Mouse (Mus musculus): ENCODE measurements around the gene Adamts2. TPM values are rescaled to one million over a fixed set of nuclear protein-coding genes. Genes with fewer than 3 reads are reported as not detected.

Adamts2 gene
- polyA plus RNA-seq, 1 experiment: 2.9 TPM

GRCm38 (mm10) chr11:50623806-50624205 lies 21.9 kb downstream of the Adamts2 start:
- Histone ChIP-seq H3K79me2 (ENCODE audit: control insufficient read depth, insufficient read depth) (no peaks in the 10 kb centered on the region), H3K36me3 (ENCODE audit: control insufficient read depth, insufficient read depth) (no peaks in the 10 kb centered on the region), H3K79me3 (ENCODE audit: low read depth) (no peaks in the 10 kb centered on the region), H3K4me3 (ENCODE audit: insufficient read depth, poor library complexity, severe bottlenecking) (no peak overlapping the region), H3K27me3 (ENCODE audit: control insufficient read depth, insufficient read depth, insufficient read length) (no peaks in the 10 kb centered on the region), H3ac (ENCODE audit: control insufficient read depth, insufficient read length, low read depth) (no peak overlapping the region)
- TF ChIP-seq MAX (IDR thresholded peaks at IDR 0.05) (no peak), FOSL1 (IDR thresholded peaks at IDR 0.05; ENCODE audit: insufficient read depth, low read length, poor library complexity, severe bottlenecking) (no peak), CTCF (IDR thresholded peaks at IDR 0.05; ENCODE audit: control insufficient read depth, insufficient read depth, insufficient read length) (no peak), USF1 (IDR thresholded peaks at IDR 0.05; ENCODE audit: low read depth) (no peak), MYOD1 (IDR thresholded peaks at IDR 0.05; ENCODE audit: control insufficient read depth, insufficient read length, low read depth) (no peak), MYOG (IDR thresholded peaks at IDR 0.05; ENCODE audit: control insufficient read depth, extremely low read depth, insufficient read length) (no peak), CEBPB (IDR thresholded peaks at IDR 0.05; ENCODE audit: low read depth) (no peak)

DNA sequence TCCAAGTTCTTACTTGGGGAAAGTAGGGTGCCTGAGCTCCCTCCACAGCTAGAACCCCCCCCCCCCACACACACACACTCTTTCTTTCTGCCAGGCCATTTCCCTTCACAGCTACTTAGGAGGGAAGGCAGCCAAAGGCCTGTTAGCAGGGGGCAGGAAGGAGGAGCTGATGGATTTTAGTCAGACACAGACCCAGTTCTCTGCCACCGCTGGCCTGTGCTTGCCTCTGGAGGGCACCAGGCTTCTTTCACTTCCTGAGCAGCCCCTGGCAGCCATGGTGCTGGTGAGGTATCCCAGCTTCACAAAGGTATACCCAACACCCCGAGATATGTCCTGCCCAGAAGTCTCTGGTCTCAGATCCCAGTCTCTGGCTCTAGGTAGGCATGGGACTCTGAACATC lies 22.4 kb downstream of the Adamts2 start:
- Histone ChIP-seq H3K79me2 (ENCODE audit: control insufficient read depth, insufficient read depth) (no peaks in the 10 kb centered on the region), H3ac (ENCODE audit: control insufficient read depth, insufficient read length, low read depth) (no peak overlapping the region), H3K79me3 (ENCODE audit: low read depth) (no peaks in the 10 kb centered on the region), H3K27me3 (ENCODE audit: control insufficient read depth, insufficient read depth, insufficient read length) (no peaks in the 10 kb centered on the region), H3K36me3 (ENCODE audit: control insufficient read depth, insufficient read depth) (no peaks in the 10 kb centered on the region), H3K4me3 (ENCODE audit: insufficient read depth, poor library complexity, severe bottlenecking) (no peak overlapping the region)
- TF ChIP-seq MAX (IDR thresholded peaks at IDR 0.05): no peak
- peak; percentile 13 for TF ChIP-seq CTCF (IDR thresholded peaks at IDR 0.05; ENCODE audit: control insufficient read depth, insufficient read depth, insufficient read length)

DNA sequence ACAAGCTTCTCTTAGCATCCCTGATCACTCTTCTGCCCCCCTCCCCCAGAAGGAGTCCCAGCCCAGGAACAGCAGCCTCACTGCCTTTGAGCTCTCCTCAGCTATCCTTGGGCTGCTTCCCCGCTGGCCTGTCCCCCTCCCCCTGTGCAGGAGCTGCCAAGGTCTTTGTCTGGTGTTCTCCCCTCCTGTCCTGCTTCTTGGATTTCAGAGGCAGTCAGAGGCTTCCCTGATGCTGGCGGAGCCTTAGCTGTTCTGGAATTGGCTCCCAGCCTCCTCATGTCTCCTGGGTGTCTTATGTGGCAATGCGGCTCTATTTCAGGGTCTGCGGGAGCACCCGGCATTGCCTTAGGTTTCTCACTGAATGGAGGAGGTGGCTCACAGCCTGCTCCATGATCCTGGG lies 22.8 kb downstream of the Adamts2 start:
- Histone ChIP-seq H3K36me3 (ENCODE audit: control insufficient read depth, insufficient read depth) (no peaks in the 10 kb centered on the region), H3K4me3 (ENCODE audit: insufficient read depth, poor library complexity, severe bottlenecking) (no peak overlapping the region), H3K79me3 (ENCODE audit: low read depth) (no peaks in the 10 kb centered on the region), H3K79me2 (ENCODE audit: control insufficient read depth, insufficient read depth) (no peaks in the 10 kb centered on the region), H3K27me3 (ENCODE audit: control insufficient read depth, insufficient read depth, insufficient read length) (no peaks in the 10 kb centered on the region), H3ac (ENCODE audit: control insufficient read depth, insufficient read length, low read depth) (no peak overlapping the region)
- TF ChIP-seq MYOG (IDR thresholded peaks at IDR 0.05; ENCODE audit: control insufficient read depth, extremely low read depth, insufficient read length): no peak
- no peak for TF ChIP-seq FOSL1 (IDR thresholded peaks at IDR 0.05; ENCODE audit: insufficient read depth, low read length, poor library complexity, severe bottlenecking)
- TF ChIP-seq MYOD1 (IDR thresholded peaks at IDR 0.05; ENCODE audit: control insufficient read depth, insufficient read length, low read depth): no peak
- no peak for TF ChIP-seq MAX (IDR thresholded peaks at IDR 0.05)
- TF ChIP-seq USF1 (IDR thresholded peaks at IDR 0.05; ENCODE audit: low read depth): no peak
- TF ChIP-seq CEBPB (IDR thresholded peaks at IDR 0.05; ENCODE audit: low read depth): no peak
- TF ChIP-seq CTCF (IDR thresholded peaks at IDR 0.05; ENCODE audit: control insufficient read depth, insufficient read depth, insufficient read length): no peak

GRCm38 (mm10) chr11:50628915-50629314 lies 27.0 kb downstream of the Adamts2 start:
- Histone ChIP-seq H3K4me3 (ENCODE audit: insufficient read depth, poor library complexity, severe bottlenecking) (no peak overlapping the region), H3K79me3 (ENCODE audit: low read depth) (no peaks in the 10 kb centered on the region), H3ac (ENCODE audit: control insufficient read depth, insufficient read length, low read depth) (no peak overlapping the region), H3K79me2 (ENCODE audit: control insufficient read depth, insufficient read depth) (no peaks in the 10 kb centered on the region), H3K27me3 (ENCODE audit: control insufficient read depth, insufficient read depth, insufficient read length) (no peaks in the 10 kb centered on the region), H3K36me3 (ENCODE audit: control insufficient read depth, insufficient read depth) (no peaks in the 10 kb centered on the region)
- no peak for TF ChIP-seq FOSL1 (IDR thresholded peaks at IDR 0.05; ENCODE audit: insufficient read depth, low read length, poor library complexity, severe bottlenecking)
- TF ChIP-seq MYOG (IDR thresholded peaks at IDR 0.05; ENCODE audit: control insufficient read depth, extremely low read depth, insufficient read length): no peak
- no peak for TF ChIP-seq CTCF (IDR thresholded peaks at IDR 0.05; ENCODE audit: control insufficient read depth, insufficient read depth, insufficient read length)
- TF ChIP-seq MYOD1 (IDR thresholded peaks at IDR 0.05; ENCODE audit: control insufficient read depth, insufficient read length, low read depth): no peak
- no peak for TF ChIP-seq MAX (IDR thresholded peaks at IDR 0.05)
- TF ChIP-seq CEBPB (IDR thresholded peaks at IDR 0.05; ENCODE audit: low read depth): no peak
- TF ChIP-seq USF1 (IDR thresholded peaks at IDR 0.05; ENCODE audit: low read depth): no peak

GRCm38 (mm10) chr11:50630462-50630861 lies 28.6 kb downstream of the Adamts2 start:
- Histone ChIP-seq H3K36me3 (ENCODE audit: control insufficient read depth, insufficient read depth) (no peaks in the 10 kb centered on the region), H3K27me3 (ENCODE audit: control insufficient read depth, insufficient read depth, insufficient read length) (no peaks in the 10 kb centered on the region), H3K79me3 (ENCODE audit: low read depth) (no peaks in the 10 kb centered on the region), H3ac (ENCODE audit: control insufficient read depth, insufficient read length, low read depth) (no peak overlapping the region), H3K4me3 (ENCODE audit: insufficient read depth, poor library complexity, severe bottlenecking) (no peak overlapping the region), H3K79me2 (ENCODE audit: control insufficient read depth, insufficient read depth) (no peaks in the 10 kb centered on the region)
- TF ChIP-seq CTCF (IDR thresholded peaks at IDR 0.05; ENCODE audit: control insufficient read depth, insufficient read depth, insufficient read length): no peak
- TF ChIP-seq CEBPB (IDR thresholded peaks at IDR 0.05; ENCODE audit: low read depth): no peak
- TF ChIP-seq MYOD1 (IDR thresholded peaks at IDR 0.05; ENCODE audit: control insufficient read depth, insufficient read length, low read depth): no peak
- no peak for TF ChIP-seq MYOG (IDR thresholded peaks at IDR 0.05; ENCODE audit: control insufficient read depth, extremely low read depth, insufficient read length)
- no peak for TF ChIP-seq MAX (IDR thresholded peaks at IDR 0.05)
- no peak for TF ChIP-seq FOSL1 (IDR thresholded peaks at IDR 0.05; ENCODE audit: insufficient read depth, low read length, poor library complexity, severe bottlenecking)

DNA sequence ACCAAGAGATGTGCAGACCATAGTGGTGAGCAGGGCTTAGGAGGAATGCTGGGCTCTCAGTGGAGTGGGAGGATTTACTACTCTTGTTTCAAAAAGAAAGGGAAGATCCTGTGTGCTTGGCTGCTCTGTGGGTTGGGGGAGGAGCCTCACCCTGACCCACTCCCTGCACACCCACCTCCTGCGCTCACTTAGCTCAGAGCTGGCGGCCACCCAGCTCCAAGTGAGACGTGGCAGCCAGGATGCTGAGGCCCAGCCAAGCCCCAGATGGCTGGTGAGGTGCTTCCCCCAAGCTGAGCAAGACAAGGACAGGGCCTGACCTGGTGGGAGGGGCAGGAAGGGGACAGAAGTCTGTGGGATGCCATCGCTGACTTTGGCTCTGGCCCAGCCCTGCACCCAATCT lies 30.4 kb downstream of the Adamts2 start:
- H3K79me3 ChIP-seq (ENCODE audit: low read depth): no peaks in the 10 kb centered on the region
- H3K36me3 ChIP-seq (ENCODE audit: control insufficient read depth, insufficient read depth): no peaks in the 10 kb centered on the region
- no peak overlapping the region for H3K4me3 ChIP-seq (ENCODE audit: insufficient read depth, poor library complexity, severe bottlenecking)
- H3ac ChIP-seq (ENCODE audit: control insufficient read depth, insufficient read length, low read depth): no peak overlapping the region
- no peaks in the 10 kb centered on the region for H3K27me3 ChIP-seq (ENCODE audit: control insufficient read depth, insufficient read depth, insufficient read length)
- H3K79me2 ChIP-seq (ENCODE audit: control insufficient read depth, insufficient read depth): no peaks in the 10 kb centered on the region
- no peak for TF ChIP-seq CTCF (IDR thresholded peaks at IDR 0.05; ENCODE audit: control insufficient read depth, insufficient read depth, insufficient read length)
- no peak for TF ChIP-seq CEBPB (IDR thresholded peaks at IDR 0.05; ENCODE audit: low read depth)
- no peak for TF ChIP-seq MYOG (IDR thresholded peaks at IDR 0.05; ENCODE audit: control insufficient read depth, extremely low read depth, insufficient read length)
- no peak for TF ChIP-seq USF1 (IDR thresholded peaks at IDR 0.05; ENCODE audit: low read depth)
- TF ChIP-seq MYOD1 (IDR thresholded peaks at IDR 0.05; ENCODE audit: control insufficient read depth, insufficient read length, low read depth): no peak
- TF ChIP-seq MAX (IDR thresholded peaks at IDR 0.05): no peak
- TF ChIP-seq FOSL1 (IDR thresholded peaks at IDR 0.05; ENCODE audit: insufficient read depth, low read length, poor library complexity, severe bottlenecking): no peak

All from C2C12 (cell line).